Mouse (Mus musculus): Measurements from ENCODE around the gene A930033H14Rik.

A930033H14Rik gene

GRCm38 (mm10) chr10:69193721-69194120 is 19.2 kb downstream of the A930033H14Rik start:
- DNase-seq (ENCODE audit: low spot score in 2 of 2): no peak

DNA sequence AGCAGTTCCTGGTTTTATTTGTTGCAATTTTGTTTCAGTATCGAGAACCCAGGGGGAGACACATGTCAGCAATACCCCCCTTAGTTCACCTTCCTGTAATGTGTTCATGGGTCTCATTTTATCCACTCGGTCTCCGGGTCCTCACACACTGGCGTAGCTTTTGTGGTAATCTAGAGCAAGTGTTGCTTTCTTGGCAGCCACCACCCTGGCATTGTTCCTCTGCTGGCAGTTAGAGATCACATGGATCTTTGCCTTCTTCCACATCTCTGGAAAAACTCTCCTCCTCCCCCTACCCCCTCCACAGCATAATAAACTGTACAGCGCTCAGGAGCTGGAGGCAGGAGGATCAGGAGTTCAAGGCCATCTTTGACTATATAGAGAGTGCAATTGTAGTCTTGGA is 20.6 kb downstream of the A930033H14Rik start:
- no peak for DNase-seq (ENCODE audit: low spot score in 2 of 2)

GRCm38 (mm10) chr10:69190434-69191160 is 22.3 kb downstream of the A930033H14Rik start:
- DNase-seq (ENCODE audit: low spot score in 2 of 2): no peak

DNA sequence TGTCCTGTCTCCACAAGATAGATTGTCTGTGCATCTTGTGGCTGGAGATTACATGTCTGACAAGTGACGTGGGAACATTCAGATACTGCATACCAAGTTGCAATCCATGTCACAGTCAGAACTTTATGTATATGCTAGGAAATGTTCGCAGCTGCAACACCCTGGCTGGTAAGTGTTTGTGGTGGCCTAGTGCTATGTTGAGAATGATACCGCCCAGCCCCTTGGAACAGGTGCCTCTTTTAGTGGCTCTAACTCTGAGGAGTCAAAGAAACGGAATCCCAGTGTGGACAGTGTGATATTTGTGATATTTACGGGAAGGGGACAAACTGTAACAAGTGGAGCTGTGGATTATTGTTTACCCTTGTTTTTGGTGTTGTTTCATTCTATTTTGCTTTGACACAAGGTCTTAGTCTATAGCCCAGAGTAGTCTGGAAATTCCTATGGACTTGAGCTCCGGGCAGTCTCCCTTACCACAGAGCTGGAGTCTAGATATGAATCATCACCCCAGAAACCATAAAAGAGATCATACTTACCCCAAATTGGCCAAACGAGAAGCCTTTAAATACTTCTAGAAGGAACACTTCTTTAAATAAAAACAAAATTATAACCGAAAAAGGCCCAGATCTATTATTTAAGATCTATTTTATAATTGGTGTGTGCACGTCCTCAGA is 25.0 kb downstream of the A930033H14Rik start:
- no peak for DNase-seq (ENCODE audit: low spot score in 2 of 2)

DNA sequence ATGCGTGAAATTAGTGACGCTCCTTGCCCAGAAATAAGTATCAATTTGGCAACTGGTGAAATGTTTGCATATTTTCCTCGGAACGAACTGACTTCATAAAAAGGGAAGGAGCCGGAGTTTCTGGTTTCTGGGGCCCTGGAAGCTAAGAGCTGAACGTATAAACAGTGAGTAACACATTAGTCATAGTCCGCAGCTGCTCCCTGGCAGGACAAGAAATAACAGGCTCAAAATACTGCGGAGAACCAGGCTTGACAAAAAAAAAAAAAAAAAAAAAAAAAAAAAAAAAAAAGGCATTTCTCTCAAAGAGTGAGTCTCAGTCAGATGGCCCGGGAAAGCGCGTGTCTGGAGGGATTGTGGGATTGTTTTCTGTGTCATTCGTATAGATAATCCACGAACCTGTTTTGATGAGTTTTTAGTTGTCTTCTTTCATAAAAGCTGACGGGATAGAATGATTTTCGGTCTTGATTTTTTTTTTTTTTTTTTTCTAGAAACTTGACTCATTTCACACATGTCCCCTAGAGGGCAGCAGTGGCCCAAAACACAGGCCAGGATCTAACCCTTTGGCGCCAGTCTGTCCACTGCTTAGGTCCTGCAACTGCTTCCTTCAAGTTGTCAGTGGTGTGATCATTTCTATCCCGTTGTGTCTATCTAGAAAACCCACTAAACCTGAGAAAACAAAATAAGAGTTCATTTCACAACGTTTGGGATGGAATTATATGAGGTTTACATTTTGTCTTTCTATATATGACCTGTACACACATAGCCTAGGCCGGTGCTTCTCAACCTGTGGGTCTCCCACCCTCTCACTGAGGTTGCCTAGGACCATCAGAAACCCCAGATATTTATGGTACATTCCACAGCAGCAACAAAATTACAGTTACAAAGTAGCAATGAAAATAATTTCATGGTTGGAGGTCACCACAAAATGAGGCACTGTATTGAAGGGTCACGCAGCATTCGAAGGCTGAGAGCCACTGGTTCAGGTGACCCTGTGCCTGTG is 26.7 kb downstream of the A930033H14Rik start:
- DNase-seq (ENCODE audit: low spot score in 2 of 2): peak; percentile 34 to 56

- no peak for DNase-seq (ENCODE audit: low spot score in 2 of 2)
Measured at GRCm38 (mm10) chr10:69185431-69185830, 27.5 kb downstream of the A930033H14Rik start.

GRCm38 (mm10) chr10:69184903-69185302 is 28.0 kb downstream of the A930033H14Rik start:
- DNase-seq (ENCODE audit: low spot score in 2 of 2): no peak

GRCm38 (mm10) chr10:69180997-69181396 is 31.9 kb downstream of the A930033H14Rik start:
- DNase-seq (ENCODE audit: low spot score in 2 of 2): no peak

DNA sequence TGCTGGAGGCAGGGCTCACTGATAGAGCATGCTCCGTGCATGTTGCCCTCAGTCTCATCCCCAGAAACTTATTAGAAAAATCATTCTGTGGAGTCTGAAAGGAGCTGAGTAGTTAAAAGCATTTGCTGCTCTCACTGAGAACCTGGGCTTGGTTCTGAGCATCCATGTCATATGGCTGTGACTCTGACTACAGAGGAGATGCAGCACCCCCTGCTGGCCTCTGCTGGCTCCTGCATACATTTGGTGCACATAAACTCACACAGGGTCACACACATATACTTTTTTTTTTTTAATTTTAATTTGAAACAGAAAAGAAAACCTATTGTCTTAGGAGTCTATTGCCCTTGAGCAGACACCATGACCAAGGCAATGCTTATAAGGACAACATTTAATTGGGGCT is 33.6 kb downstream of the A930033H14Rik start:
- DNase-seq (ENCODE audit: low spot score in 2 of 2): no peak

DNA sequence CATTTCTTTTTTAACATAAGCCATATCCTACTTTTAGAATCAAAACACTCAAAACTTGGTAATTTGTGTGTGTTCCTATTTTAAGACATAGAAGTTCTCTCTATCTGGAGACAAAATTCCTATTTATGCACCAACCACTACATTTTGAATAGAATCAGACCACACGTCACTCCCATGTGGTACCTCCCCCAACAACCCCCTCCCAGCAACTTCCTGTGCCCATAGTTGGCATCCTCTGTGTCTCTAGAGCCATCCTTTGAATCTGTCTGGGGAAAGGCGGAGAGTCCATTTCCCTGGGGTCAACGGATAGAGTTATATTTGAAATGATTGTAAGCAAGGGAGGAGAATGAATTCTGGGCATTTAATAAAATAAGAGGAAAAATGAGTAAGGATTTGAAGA is 36.8 kb downstream of the A930033H14Rik start:
- no peak for DNase-seq (ENCODE audit: low spot score in 2 of 2)

- no peak for DNase-seq (ENCODE audit: low spot score in 2 of 2)
Measured at GRCm38 (mm10) chr10:69172412-69172811, 40.5 kb downstream of the A930033H14Rik start.

- DNase-seq (ENCODE audit: low spot score in 2 of 2): no peak
Measured at GRCm38 (mm10) chr10:69166514-69166913, 46.4 kb downstream of the A930033H14Rik start.

- DNase-seq (ENCODE audit: low spot score in 2 of 2): no peak
Measured at GRCm38 (mm10) chr10:69165847-69166246, 47.1 kb downstream of the A930033H14Rik start.

DNA sequence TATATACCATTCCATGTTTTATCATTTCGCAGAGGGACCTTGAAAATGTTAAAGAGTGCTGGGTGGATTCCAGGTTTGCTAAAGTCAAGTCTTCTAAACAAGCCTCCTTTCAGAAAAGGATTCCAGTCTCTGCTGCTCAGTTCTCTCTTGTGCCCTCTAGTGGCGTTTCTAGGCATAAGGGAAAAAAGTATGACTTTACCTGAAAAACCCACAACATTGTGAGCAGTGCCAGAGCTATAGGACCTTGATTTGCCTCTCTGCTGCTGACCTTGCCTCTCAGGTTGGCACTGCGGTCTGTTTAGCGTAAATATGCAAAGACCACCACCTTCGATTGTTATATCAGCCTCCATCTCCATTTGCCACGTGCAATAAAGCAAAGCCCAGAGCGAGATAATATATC is 47.8 kb downstream of the A930033H14Rik start:
- peak in 1 of 2 experiments; percentile 6 for DNase-seq (ENCODE audit: low spot score in 2 of 2)

DNA sequence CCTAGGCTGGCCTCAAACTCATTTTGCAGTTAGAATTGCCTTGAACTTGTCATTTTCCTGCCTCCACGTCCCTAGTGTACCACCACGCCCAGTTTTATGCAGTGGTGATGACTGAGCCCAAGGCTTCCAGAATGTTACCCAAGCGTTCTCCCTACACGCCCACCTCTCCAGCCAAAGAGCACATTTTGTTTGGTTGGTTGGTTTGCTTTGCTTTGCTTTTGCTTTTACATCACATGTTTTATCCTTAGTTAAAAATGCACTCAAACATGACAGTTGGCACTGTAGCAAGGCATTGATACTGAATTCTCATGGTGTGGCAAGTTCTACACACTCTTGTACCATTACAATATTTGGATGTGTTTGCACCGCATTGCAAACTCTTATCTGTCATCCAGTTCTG is 49.7 kb downstream of the A930033H14Rik start:
- no peak for DNase-seq (ENCODE audit: low spot score in 2 of 2)

DNA sequence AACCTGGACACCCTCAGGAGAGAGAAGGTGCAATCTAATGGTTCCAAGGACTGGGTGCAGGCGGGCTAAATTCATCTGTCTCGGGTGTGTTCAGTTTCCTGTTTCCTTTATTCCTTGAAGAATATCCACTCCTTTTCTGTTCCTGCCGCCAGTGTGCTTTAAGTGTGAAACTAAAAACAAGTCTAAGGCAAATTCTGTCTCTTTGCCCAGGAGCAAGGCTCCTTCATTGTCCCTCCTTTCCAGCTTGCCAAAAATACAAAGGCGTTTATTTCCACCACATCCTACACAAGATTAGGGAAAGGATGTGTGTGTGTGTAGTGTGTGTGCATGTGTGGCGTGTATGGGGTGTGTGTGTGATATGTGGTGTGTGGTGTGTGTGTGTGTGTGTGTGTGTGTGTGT is 50.3 kb downstream of the A930033H14Rik start:
- DNase-seq (ENCODE audit: low spot score in 2 of 2): no peak

GRCm38 (mm10) chr10:69161503-69161902 is 51.4 kb downstream of the A930033H14Rik start:
- DNase-seq (ENCODE audit: low spot score in 2 of 2): no peak

GRCm38 (mm10) chr10:69160877-69161276 is 52.0 kb downstream of the A930033H14Rik start:
- DNase-seq (ENCODE audit: low spot score in 2 of 2): no peak
